Mouse (Mus musculus) embryonic facial prominence, embryonic 15.5 days (tissue): Measurements from ENCODE around the gene Pip4k2b. TPM values are rescaled to one million over a fixed set of nuclear protein-coding genes. Genes with fewer than 3 reads are reported as not detected.

ENCODE experiments used
- ATAC-seq: fragments of 200-750 bp; cut with Nextera tagmentation; 2 replicates; pipeline ENCODE4 v1.8.0; 2017; ENCODE audit warnings: low read depth, moderate TSS enrichment; ENCODE audit not compliant: insufficient number of reproducible peaks, low FRiP score, low TSS enrichment
- H3K27ac ChIP-seq: fragments of 300-500 bp; sonication (generic); replicated peaks from 2 replicates; pipeline ENCODE4 v1.5.1; 2015; ENCODE audit warnings: mild to moderate bottlenecking, inconsistent platforms
- H3K27me3 ChIP-seq: fragments of 300-500 bp; sonication (generic); 2 replicates; pipeline ENCODE4 v1.6.1; 2015; ENCODE audit warnings: inconsistent platforms
- H3K36me3 ChIP-seq: fragments of 300-500 bp; sonication (generic); 2 replicates; pipeline ENCODE4 v1.6.1; 2015; ENCODE audit warnings: mild to moderate bottlenecking, inconsistent platforms
- H3K4me1 ChIP-seq: fragments of 300-500 bp; sonication (generic); 2 replicates; pipeline ENCODE4 v1.6.1; 2015; ENCODE audit warnings: inconsistent platforms
- H3K4me2 ChIP-seq: fragments of 300-500 bp; sonication (generic); replicated peaks from 2 replicates; pipeline ENCODE4 v1.6.1; 2015; ENCODE audit warnings: mild to moderate bottlenecking, inconsistent platforms
- H3K4me3 ChIP-seq: fragments of 300-500 bp; sonication (generic); replicated peaks from 2 replicates; pipeline ENCODE4 v1.5.1; 2015; ENCODE audit warnings: mild to moderate bottlenecking, inconsistent platforms
- H3K9ac ChIP-seq: fragments of 300-500 bp; sonication (generic); 2 replicates; pipeline ENCODE4 v1.6.1; 2015; ENCODE audit warnings: inconsistent platforms
- H3K9me3 ChIP-seq: fragments of 300-500 bp; sonication (generic); replicated peaks from 2 replicates; pipeline ENCODE4 v1.6.1; 2016; ENCODE audit warnings: inconsistent platforms
- WGBS: fragments of 180-500 bp; shearing (Covaris S2); methylation state at CpG from one replicate; pipeline ENCODE4 v1.1.7; 2015; 5-methylcytosine and 5-hydroxymethylcytosine counted together
- polyA plus RNA-seq: library from polyadenylated mRNA; unstranded; fragments of >200 nt; fragmentation: Nextera tagmentation; extraction: Ambion mirVana; gene quantifications from 2 replicates; pipeline ENCODE4 v1.2.1, GENCODE M21; 2015

The Pip4k2b gene
- polyA plus RNA-seq, 1 experiment from 2014 or later = 1.7 TPM

DNA sequence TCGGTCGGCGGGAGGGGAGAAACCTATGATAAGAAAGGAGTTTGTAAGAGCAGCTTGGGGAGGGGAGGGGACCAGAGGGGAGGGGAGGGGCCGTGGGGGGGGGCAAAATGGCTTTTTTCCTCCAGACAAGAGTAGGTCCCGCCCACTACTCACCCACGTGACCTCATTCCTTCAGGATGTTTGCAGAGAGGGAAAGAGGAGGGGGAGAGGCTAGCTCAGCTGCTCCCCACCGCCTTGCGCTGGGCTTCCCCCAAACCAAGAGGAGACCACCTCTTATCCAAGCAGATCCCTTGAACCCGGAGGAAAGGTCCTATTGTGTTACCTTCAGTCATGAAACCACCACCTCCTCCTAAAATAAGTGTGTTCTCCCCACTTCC lies 44.9 kb downstream of the Pip4k2b start:
- no peaks in the 10 kb centered on the region for H3K9me3 ChIP-seq
- peaks cover 66% of the 10 kb centered on the region for H3K4me1 ChIP-seq
- H3K4me2 ChIP-seq = peak overlapping the region; percentile 89
- H3K27ac ChIP-seq = peak overlapping the region; percentile 99
- H3K9ac ChIP-seq = peak overlapping the region; percentile 91
- H3K27me3 ChIP-seq = no peaks in the 10 kb centered on the region
- H3K36me3 ChIP-seq = no peaks in the 10 kb centered on the region
- ATAC-seq = peak; percentile 59
- peak overlapping the region; percentile 89 for H3K4me3 ChIP-seq
- WGBS = 3% methylated on average over 6 of the region's 9 CpGs

DNA sequence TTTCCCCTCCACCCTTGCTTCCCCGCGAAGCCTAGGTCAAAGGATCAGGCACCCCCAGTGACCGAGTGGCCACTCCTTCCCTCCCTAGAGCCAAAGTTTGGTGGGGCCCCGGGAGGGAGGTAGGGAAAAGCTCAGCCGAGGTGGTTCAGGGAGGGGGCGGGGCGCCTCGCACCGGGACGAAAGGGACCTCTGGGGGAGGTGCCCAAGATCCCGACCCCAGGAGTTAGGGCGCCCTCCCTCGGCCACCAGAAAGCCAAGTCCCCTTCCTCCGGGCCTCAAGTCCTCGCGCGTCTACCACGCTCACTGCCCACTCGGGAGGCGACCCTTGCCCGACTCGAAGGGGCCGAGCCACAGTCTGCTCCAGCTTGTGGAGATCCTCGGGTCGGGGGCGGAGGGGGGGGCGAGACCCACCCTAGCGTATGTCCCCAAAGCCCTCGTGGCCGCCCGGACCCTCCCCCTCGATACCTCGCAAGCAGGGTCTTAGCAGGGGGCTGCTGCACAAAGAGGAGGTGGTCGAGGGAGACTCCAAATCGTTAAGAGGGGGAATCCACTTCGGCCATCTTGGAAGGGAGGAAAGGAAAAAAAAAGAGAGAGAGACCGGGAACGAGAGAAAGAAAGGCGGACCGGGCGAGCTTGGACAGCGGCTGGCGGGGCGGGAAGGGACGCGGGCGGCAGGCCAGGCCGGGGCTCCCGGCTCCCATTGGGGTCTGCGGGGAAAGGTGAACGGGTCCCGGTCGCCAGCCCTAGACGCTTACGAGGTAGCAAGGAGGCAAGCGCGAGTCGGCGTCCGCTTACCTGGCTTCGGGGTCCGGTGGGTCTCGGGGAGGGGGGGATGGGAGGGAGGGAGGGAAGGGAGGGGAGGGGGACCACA lies 45.5 kb downstream of the Pip4k2b start:
- H3K4me1 ChIP-seq = peaks cover 66% of the 10 kb centered on the region
- peak overlapping the region; percentile 99 for H3K27ac ChIP-seq
- 1% methylated on average over 55 of the region's 63 CpGs for WGBS
- peak overlapping the region; percentile 89 for H3K4me3 ChIP-seq
- no peak for ATAC-seq
- no peaks in the 10 kb centered on the region for H3K36me3 ChIP-seq
- H3K9ac ChIP-seq = peak overlapping the region; percentile 91
- H3K9me3 ChIP-seq = no peaks in the 10 kb centered on the region
- no peaks in the 10 kb centered on the region for H3K27me3 ChIP-seq
- peak overlapping the region; percentile 89 for H3K4me2 ChIP-seq

DNA sequence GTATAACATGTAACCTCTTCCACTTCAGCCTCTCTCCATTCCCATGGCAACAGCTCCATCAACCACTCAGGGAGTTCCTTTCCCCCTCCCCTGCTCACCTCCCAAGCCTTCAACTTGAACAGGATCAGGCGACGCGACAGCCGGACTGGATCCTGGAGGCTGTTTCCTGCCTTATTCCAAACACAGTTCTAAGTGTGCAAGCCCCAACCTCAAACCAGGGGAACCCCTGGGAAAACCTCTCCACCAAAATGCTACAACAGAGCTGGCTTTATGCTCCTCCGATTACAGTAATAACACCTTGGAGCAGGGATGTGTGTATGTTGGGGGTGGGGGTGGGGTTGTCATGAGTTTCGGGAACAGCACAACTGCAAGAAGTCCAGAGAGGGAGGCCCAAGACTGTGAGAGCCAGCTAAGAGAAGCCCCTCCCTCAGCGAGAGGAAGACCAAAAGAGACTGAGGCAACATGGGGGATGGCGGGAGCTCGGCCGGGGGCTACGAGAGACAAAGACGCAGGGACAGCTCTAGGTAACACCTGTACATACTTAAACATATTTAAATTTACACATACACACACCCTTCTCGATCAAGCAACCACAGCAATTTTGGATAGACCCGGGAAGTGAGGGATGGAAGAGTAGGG lies 46.5 kb downstream of the Pip4k2b start:
- Histone ChIP-seq H3K4me1 (peaks cover 64% of the 10 kb centered on the region), H3K9ac (peak overlapping the region; percentile 91), H3K4me2 (peak overlapping the region; percentile 89), H3K27ac (peak overlapping the region; percentile 99), H3K27me3 (no peaks in the 10 kb centered on the region), H3K36me3 (no peaks in the 10 kb centered on the region), H3K9me3 (no peaks in the 10 kb centered on the region), H3K4me3 (peak overlapping the region; percentile 89)
- ATAC-seq = no peak
- under 1% methylated on average over 14 of the region's 14 CpGs for WGBS

DNA sequence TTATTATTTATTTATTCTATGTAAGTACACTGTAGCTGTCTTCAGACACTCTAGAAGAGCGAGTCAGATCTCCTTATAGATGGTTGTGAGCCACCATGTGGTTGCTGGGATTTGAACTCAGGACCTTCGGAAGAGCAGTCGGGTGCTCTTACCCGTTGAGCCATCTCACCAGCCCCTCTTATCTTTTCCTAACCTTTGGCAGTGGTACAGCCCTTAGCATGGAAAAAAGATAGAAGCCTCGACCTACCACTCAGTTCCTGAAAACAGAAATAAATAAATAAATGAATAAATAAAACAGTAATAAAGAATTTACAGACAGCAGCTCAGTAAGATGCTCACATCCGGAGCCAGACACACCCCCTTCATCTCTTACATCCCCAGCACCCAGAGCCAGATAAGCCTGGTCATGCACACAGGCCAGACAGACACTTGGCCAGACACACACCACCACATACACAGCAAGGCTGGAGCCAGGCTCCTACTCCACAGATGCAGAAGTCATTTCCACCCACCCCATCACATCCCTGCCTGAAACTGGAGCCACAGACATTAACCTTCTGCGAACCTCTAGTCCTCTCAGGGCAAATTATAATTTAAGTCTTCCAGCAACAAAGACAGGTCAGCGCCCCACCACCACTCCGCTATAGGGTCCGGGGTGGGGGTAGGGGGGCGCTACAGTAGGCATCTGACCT lies 47.2 kb downstream of the Pip4k2b start:
- no peak for ATAC-seq
- H3K9ac ChIP-seq = 0 out of 2 replicates have a peak overlapping the region, but pooled peaks have one; percentile 91
- peak overlapping the region; percentile 89 for H3K4me2 ChIP-seq
- H3K9me3 ChIP-seq = no peaks in the 10 kb centered on the region
- 49% methylated on average over 11 of the region's 11 CpGs for WGBS
- peaks cover 6% of the 10 kb centered on the region for H3K36me3 ChIP-seq
- H3K4me1 ChIP-seq = peaks cover 64% of the 10 kb centered on the region
- H3K27me3 ChIP-seq = no peaks in the 10 kb centered on the region
- H3K27ac ChIP-seq = peak overlapping the region; percentile 99; the same call in 1 of the 2 replicates
- H3K4me3 ChIP-seq = peak overlapping the region; percentile 89

DNA sequence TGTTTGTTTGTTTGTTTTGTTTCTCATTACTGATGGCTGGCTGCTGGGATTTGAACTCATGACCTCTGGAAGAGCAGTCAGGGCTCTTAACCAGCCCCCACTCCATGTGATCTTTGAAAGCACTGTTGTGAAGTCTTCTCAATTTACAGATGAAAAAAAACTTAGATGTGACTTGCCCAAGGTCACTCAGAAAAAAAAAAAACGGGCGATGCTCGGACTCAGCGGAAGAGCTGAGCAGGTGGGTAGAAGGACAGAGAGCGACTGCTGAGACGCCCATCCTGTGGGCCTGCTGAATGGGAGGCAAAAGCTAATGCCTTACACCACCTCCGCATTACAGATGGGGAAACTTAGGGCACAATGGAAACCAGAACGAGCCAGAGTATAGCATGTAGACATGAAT lies 47.8 kb downstream of the Pip4k2b start:
- Histone ChIP-seq H3K9ac (no peak overlapping the region), H3K36me3 (peaks cover 13% of the 10 kb centered on the region), H3K9me3 (no peaks in the 10 kb centered on the region), H3K27ac (no peak overlapping the region), H3K27me3 (no peaks in the 10 kb centered on the region), H3K4me3 (no peak overlapping the region), H3K4me2 (no peak overlapping the region), H3K4me1 (peaks cover 58% of the 10 kb centered on the region)
- 65% methylated on average over 8 of the region's 8 CpGs for WGBS
- ATAC-seq = no peak

DNA sequence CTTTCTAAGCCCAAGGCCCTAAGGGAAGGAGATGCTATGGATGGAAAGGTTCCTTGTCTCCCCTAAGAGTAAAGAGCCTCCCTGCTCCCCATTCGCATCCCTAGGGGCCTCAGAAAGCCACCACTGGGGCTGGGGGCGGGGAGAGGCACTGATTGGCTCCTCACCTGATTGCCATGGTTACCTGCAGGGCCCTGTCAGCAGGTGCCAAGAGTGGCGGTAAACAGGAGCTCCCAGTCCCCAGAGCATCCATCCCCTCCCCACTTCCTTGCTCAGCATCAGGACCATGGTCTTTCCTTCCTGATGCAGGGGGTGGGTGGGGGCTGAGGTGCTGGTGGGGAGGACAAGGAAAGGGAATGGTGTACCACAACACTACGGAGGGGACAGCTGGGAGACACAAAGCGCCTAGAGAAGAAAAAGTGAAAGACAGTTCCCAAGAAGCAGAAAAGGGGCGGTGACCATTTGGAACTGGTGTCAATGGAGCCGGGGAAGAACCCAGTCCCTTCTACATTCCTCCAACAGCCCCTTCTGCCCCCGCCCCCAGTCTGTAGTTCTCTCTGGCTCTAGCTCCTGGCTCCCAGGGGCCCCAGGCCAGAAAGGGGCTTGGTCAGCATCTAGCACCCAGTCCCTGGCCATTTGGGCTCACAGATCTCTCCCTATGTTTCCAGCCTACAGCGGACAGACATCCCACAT lies 48.6 kb downstream of the Pip4k2b start:
- H3K27ac ChIP-seq = peak overlapping the region; percentile 55
- 50% methylated on average over 9 of the region's 9 CpGs for WGBS
- 0 out of 2 replicates have a peak overlapping the region, but pooled peaks have one; percentile 4 for H3K4me3 ChIP-seq
- ATAC-seq = no peak
- H3K36me3 ChIP-seq = peaks cover 21% of the 10 kb centered on the region
- H3K9ac ChIP-seq = no peak overlapping the region
- no peaks in the 10 kb centered on the region for H3K9me3 ChIP-seq
- H3K4me1 ChIP-seq = peaks cover 49% of the 10 kb centered on the region
- H3K4me2 ChIP-seq = 0 out of 2 replicates have a peak overlapping the region, but pooled peaks have one; percentile 15
- no peaks in the 10 kb centered on the region for H3K27me3 ChIP-seq

DNA sequence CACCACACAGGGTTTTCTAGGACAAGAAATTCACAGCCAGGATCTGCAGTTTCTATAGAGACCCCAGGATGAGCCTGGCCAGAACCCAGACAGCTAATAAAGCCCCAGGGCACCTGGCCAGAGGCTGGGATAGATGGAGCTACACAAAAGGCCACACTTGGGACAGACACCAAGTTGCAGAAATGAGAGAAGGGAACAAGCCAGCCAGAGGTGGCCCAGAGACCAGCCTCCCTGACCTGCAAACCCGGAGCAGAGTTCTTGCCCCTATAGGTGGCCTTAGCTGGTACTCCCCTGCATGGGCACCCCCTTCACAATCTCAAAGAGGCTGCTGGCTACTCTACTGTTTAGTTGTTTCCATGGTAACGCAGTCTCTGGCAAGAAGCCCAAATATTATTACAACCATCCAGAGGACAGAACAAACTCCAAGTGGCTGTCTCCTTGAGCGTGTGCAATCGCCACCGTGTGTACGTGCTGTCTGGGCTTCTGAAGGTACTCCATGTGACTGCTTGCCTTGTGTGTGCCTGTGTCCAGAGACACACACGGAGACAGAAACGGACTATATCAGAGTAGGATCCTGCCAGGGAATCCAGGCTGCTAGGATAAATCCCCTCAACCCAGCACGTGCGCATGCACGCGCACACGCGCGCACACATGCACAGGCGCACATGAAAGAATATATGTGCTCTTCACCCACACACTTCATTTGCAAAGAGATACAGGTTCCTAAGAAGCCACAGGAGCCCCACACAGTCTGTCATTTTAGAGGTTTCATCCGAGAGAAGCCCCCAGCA lies 49.4 kb downstream of the Pip4k2b start:
- peak overlapping the region; percentile 12; the same call in 1 of the 2 replicates for H3K9ac ChIP-seq
- peaks cover 28% of the 10 kb centered on the region for H3K36me3 ChIP-seq
- H3K9me3 ChIP-seq = no peaks in the 10 kb centered on the region
- no peak for ATAC-seq
- 45% methylated on average over 17 of the region's 17 CpGs for WGBS
- H3K27me3 ChIP-seq = no peaks in the 10 kb centered on the region
- H3K4me3 ChIP-seq = 0 out of 2 replicates have a peak overlapping the region, but pooled peaks have one; percentile 3
- peaks cover 46% of the 10 kb centered on the region for H3K4me1 ChIP-seq
- H3K27ac ChIP-seq = peak overlapping the region; percentile 60
- peak overlapping the region; percentile 15; the same call in 1 of the 2 replicates for H3K4me2 ChIP-seq

DNA sequence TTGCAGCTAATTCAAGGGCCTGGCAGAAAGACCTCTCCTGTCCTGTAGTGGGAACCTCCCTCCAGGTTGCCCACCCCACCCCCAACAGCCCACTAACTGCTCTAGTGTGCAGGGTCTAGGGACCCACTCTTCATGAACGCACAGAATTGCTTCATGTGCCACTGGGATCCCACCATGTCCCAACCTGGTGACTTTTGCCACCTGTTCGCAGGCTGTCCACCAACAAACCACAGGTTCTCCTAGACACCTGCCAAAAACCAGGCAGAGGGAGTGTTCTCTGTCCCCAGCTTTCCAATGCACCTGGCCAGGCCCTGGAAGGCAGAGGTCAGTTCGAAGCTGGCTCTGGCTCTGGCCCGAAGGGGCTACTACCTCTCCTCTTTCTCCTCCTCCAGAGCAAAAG lies 50.1 kb downstream of the Pip4k2b start:
- Histone ChIP-seq H3K27ac (peak overlapping the region; percentile 60), H3K27me3 (no peaks in the 10 kb centered on the region), H3K4me1 (peaks cover 46% of the 10 kb centered on the region), H3K9ac (no peak overlapping the region), H3K9me3 (no peaks in the 10 kb centered on the region), H3K4me3 (no peak overlapping the region), H3K36me3 (peaks cover 30% of the 10 kb centered on the region), H3K4me2 (no peak overlapping the region)
- no peak for ATAC-seq
- WGBS = 80% methylated on average over 4 of the region's 4 CpGs

DNA sequence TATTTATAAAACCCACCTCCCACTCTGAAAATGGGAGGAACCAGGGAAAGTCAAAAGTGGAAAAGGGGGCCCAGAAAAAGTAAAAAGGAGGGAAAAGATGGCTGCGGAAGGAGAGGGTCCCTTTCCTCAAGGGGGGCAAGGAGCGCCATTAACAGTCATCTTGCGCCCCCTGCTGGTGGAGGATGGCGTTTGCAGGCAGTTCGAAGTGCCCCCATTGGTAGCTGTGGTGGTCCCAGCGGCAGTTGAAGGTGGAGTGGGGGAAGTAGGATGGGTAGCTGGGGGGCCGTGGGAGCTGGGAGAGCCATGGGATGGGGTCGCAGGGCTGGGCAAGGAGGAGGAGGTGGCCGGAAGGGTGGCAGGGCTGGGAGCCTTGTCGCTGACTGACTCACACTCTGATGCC lies 54.6 kb downstream of the Pip4k2b start:
- no peaks in the 10 kb centered on the region for H3K27me3 ChIP-seq
- H3K36me3 ChIP-seq = peaks cover 43% of the 10 kb centered on the region
- H3K9ac ChIP-seq = no peak overlapping the region
- peaks cover 27% of the 10 kb centered on the region for H3K4me1 ChIP-seq
- H3K27ac ChIP-seq = no peak overlapping the region
- H3K4me2 ChIP-seq = no peak overlapping the region
- ATAC-seq = no peak
- 27% methylated on average over 10 of the region's 10 CpGs for WGBS
- H3K4me3 ChIP-seq = no peak overlapping the region
- no peaks in the 10 kb centered on the region for H3K9me3 ChIP-seq

DNA sequence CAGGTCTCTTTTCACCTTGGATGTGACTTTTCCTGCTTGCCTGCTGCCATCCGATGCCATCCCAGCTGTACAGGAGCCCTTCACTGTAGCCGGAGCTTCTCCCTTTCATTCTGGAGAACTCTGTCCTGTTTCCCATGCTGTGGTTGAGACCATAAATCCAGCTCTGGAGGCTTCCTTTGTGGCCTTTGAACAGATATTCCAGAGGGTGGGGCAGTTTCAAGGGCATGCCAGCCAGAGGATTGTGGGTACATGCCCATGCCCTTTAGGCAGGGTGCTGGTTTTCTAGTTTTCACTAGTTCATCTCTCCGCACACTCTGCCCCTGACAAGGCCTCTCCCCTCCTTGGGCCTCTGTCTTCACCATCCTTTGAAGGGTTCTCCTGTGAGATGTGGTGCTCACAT lies 57.4 kb downstream of the Pip4k2b start:
- Histone ChIP-seq H3K27ac (peak overlapping the region; percentile 1; the same call in 1 of the 2 replicates), H3K9ac (no peak overlapping the region), H3K4me1 (peaks cover 17% of the 10 kb centered on the region), H3K4me2 (no peak overlapping the region), H3K4me3 (no peak overlapping the region), H3K27me3 (no peaks in the 10 kb centered on the region), H3K36me3 (peaks cover 37% of the 10 kb centered on the region), H3K9me3 (no peaks in the 10 kb centered on the region)
- ATAC-seq = no peak
- 65% methylated on average over 3 of the region's 3 CpGs for WGBS
